Mouse (Mus musculus): ENCODE data around the gene Gm9117. TPM values are rescaled to one million over a fixed set of nuclear protein-coding genes. Genes with fewer than 3 reads are reported as not detected.
"Not testable (repeated sequence)": the region's sequence is repeated elsewhere in the genome, so short reads cannot be mapped to it uniquely, and the experiment has no call there.

Gene Gm9117
- not detected for total RNA-seq (2021)

GRCm38 (mm10) chr3:93943443-93943842 lies at the start of gene Gm9117:
Gm9117 (minus strand) TSS chr3:93943543.
- DNase-seq; intact Hi-C loops (cut with DNase I): not testable (repeated sequence)

DNA sequence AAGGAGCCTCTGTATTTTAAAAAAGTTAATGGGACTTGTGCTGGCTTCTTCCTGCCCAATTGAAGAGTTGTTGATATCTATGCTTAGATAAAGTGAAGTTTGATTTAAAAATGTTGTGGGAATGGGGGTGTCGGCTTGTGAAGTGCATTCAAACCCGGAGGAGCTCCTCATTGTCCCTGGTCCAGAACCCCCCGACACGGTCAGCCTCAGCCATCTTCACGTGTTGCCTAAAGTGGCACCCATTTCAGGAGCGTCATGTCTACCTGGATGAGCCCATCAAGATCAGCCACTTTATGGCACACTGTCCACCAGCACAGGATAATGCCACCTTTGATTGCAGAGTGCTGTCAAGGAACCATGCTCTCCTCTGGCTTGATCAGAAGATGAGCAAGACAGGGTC lies 25.6 kb upstream of the Gm9117 start:
- DNase-seq; intact Hi-C loops (cut with DNase I): not testable (repeated sequence)

GRCm38 (mm10) chr3:93961214-93961613 lies 17.9 kb upstream of the Gm9117 start, which contains the start of gene Tdpoz5:
Tdpoz5 (minus strand) TSS chr3:93961314.
- DNase-seq; intact Hi-C loops (cut with DNase I): not testable (repeated sequence)

GRCm38 (mm10) chr3:93938386-93938785 lies 5.0 kb downstream of the Gm9117 start:
- DNase-seq; intact Hi-C loops (cut with DNase I): not testable (repeated sequence)

Other genes with a start within 250 kb of the Gm9117 start
- gene Gm5773, start 170.5 kb downstream of the Gm9117 start, total RNA-seq (2021) = not detected
- gene Tdpoz4, start 147.1 kb downstream of the Gm9117 start, total RNA-seq (2021) = not detected
- gene Tdpoz3, start 117.5 kb downstream of the Gm9117 start, total RNA-seq (2021) = not detected
- gene Tdpoz5, start 17.8 kb upstream of the Gm9117 start, total RNA-seq (2021) = not detected
- gene Gm9125, start 111.3 kb upstream of the Gm9117 start, total RNA-seq (2021) = not detected
- not detected for gene Gm10697, start 129.1 kb upstream of the Gm9117 start, total RNA-seq (2021)
- gene Gm10696, start 234.7 kb upstream of the Gm9117 start, total RNA-seq (2021) = not detected

All from left cerebral cortex, postnatal 4 days (tissue).